Mouse (Mus musculus): ENCODE results near the gene Tuba8.

Gene Tuba8

GRCm38 (mm10) chr6:121236386-121236785, 25.9 kb downstream of the Tuba8 start:
- no peak for DNase-seq (ENCODE audit: low spot score)

GRCm38 (mm10) chr6:121238209-121238608, 27.7 kb downstream of the Tuba8 start:
- DNase-seq (ENCODE audit: low spot score) = no peak

- no peak for DNase-seq (ENCODE audit: low spot score)
Measured at GRCm38 (mm10) chr6:121241780-121242179, 31.3 kb downstream of the Tuba8 start.

GRCm38 (mm10) chr6:121243161-121243560, 32.7 kb downstream of the Tuba8 start:
- DNase-seq (ENCODE audit: low spot score) = no peak

GRCm38 (mm10) chr6:121245127-121246036, 34.9 kb downstream of the Tuba8 start, which contains the start of gene Usp18:
Gene Usp18 (plus strand): TSS chr6:121245906.
- DNase-seq (ENCODE audit: low spot score) = peak; percentile 26

GRCm38 (mm10) chr6:121246037-121246361, 35.5 kb downstream of the Tuba8 start:
- no peak for DNase-seq (ENCODE audit: low spot score)

GRCm38 (mm10) chr6:121250406-121250805, 39.9 kb downstream of the Tuba8 start:
- no peak for DNase-seq (ENCODE audit: low spot score)

GRCm38 (mm10) chr6:121251256-121251655, 40.8 kb downstream of the Tuba8 start:
- no peak for DNase-seq (ENCODE audit: low spot score)

GRCm38 (mm10) chr6:121260548-121260947, 50.1 kb downstream of the Tuba8 start:
- peak; percentile 56 for DNase-seq (ENCODE audit: low spot score)

- no peak for DNase-seq (ENCODE audit: low spot score)
Measured at GRCm38 (mm10) chr6:121261233-121261632, 50.7 kb downstream of the Tuba8 start.

- no peak for DNase-seq (ENCODE audit: low spot score)
Measured at GRCm38 (mm10) chr6:121262004-121262403, 51.5 kb downstream of the Tuba8 start.

- no peak for DNase-seq (ENCODE audit: low spot score)
Measured at GRCm38 (mm10) chr6:121262496-121262895, 52.0 kb downstream of the Tuba8 start.

- DNase-seq (ENCODE audit: low spot score) = no peak
Measured at GRCm38 (mm10) chr6:121270156-121270555, 59.7 kb downstream of the Tuba8 start.

GRCm38 (mm10) chr6:121271707-121272074, 61.2 kb downstream of the Tuba8 start:
- no peak for DNase-seq (ENCODE audit: low spot score)

- DNase-seq (ENCODE audit: low spot score) = peak; percentile 92
Measured at GRCm38 (mm10) chr6:121272075-121272800, 61.7 kb downstream of the Tuba8 start.

GRCm38 (mm10) chr6:121274356-121274755, 63.9 kb downstream of the Tuba8 start:
- DNase-seq (ENCODE audit: low spot score) = peak; percentile 17
